Mouse (Mus musculus) forebrain, embryonic 13.5 days (tissue): Measurements from ENCODE around the gene Arhgef7. TPM values are rescaled to one million over a fixed set of nuclear protein-coding genes. Genes with fewer than 3 reads are reported as not detected.
A peak's percentile ranks its signal among the peaks of the same experiment; 100 is the strongest.

Experiments used
- ATAC-seq: fragments of 200-750 bp; cut with Nextera tagmentation; 2 replicates; pipeline ENCODE4 v1.8.0; 2017
- H3K27ac ChIP-seq: fragments of 300-500 bp; sonication (generic); 2 replicates; pipeline ENCODE4 v1.5.1; 2015; ENCODE audit warnings: inconsistent platforms, mild to moderate bottlenecking, moderate library complexity
- H3K27me3 ChIP-seq: fragments of 300-500 bp; sonication (generic); 2 replicates; pipeline ENCODE4 v1.6.1; 2015; ENCODE audit warnings: mild to moderate bottlenecking, inconsistent platforms
- H3K36me3 ChIP-seq: fragments of 300-500 bp; sonication (generic); 2 replicates; pipeline ENCODE4 v1.6.1; 2015; ENCODE audit warnings: mild to moderate bottlenecking, inconsistent platforms; ENCODE audit not compliant: poor library complexity, severe bottlenecking
- H3K4me1 ChIP-seq: fragments of 300-500 bp; sonication (generic); 2 replicates; pipeline ENCODE4 v1.6.1; 2015; ENCODE audit warnings: inconsistent platforms
- H3K4me2 ChIP-seq: fragments of 300-500 bp; sonication (generic); 2 replicates; pipeline ENCODE4 v1.6.1; 2015; ENCODE audit warnings: inconsistent platforms, mild to moderate bottlenecking, moderate library complexity
- H3K4me3 ChIP-seq: fragments of 300-500 bp; sonication (generic); 2 replicates; pipeline ENCODE4 v1.5.1; 2015; ENCODE audit warnings: mild to moderate bottlenecking, inconsistent platforms
- H3K9ac ChIP-seq: fragments of 300-500 bp; sonication (generic); 2 replicates; pipeline ENCODE4 v1.6.1; 2015; ENCODE audit warnings: mild to moderate bottlenecking, inconsistent platforms
- H3K9me3 ChIP-seq: fragments of 300-500 bp; sonication (generic); replicated peaks from 2 replicates; pipeline ENCODE4 v1.6.1; 2016; ENCODE audit warnings: inconsistent platforms
- WGBS: fragments of 180-500 bp; shearing (Covaris S2); methylation state at CpG from one replicate; pipeline ENCODE4 v1.1.7; 2015; 5-methylcytosine and 5-hydroxymethylcytosine counted together
- polyA plus RNA-seq: library from polyadenylated mRNA; unstranded; fragments of >200 nt; fragmentation: Nextera tagmentation; extraction: Ambion mirVana; gene quantifications from 2 replicates; pipeline ENCODE4 v1.2.1, GENCODE M21; 2015

Gene Arhgef7
- polyA plus RNA-seq, 1 experiment from 2014 or later: 58.5 TPM

GRCm38 (mm10) chr8:11785121-11785520 lies 57.6 kb downstream of the Arhgef7 start:
- no peak for ATAC-seq
- no peak overlapping the region for H3K27ac ChIP-seq
- H3K27me3 ChIP-seq: no peaks in the 10 kb centered on the region
- no peak overlapping the region for H3K4me2 ChIP-seq
- WGBS: 70% methylated on average over 4 of the region's 4 CpGs
- H3K9me3 ChIP-seq: no peaks in the 10 kb centered on the region
- peaks cover 5% of the 10 kb centered on the region; the same call in 1 of the 2 replicates for H3K4me1 ChIP-seq
- H3K36me3 ChIP-seq: peaks cover 60% of the 10 kb centered on the region
- H3K4me3 ChIP-seq: no peak overlapping the region
- H3K9ac ChIP-seq: no peak overlapping the region

GRCm38 (mm10) chr8:11785539-11786046 lies 58.1 kb downstream of the Arhgef7 start:
- no peak overlapping the region for H3K9ac ChIP-seq
- no peak overlapping the region for H3K4me3 ChIP-seq
- 86% methylated on average over 9 of the region's 9 CpGs for WGBS
- no peak overlapping the region for H3K4me2 ChIP-seq
- ATAC-seq: no peak
- peaks cover 1% of the 10 kb centered on the region; the same call in 1 of the 2 replicates for H3K4me1 ChIP-seq
- H3K27ac ChIP-seq: no peak overlapping the region
- H3K36me3 ChIP-seq: peaks cover 64% of the 10 kb centered on the region
- no peaks in the 10 kb centered on the region for H3K9me3 ChIP-seq
- H3K27me3 ChIP-seq: no peaks in the 10 kb centered on the region

GRCm38 (mm10) chr8:11788252-11788651 lies 60.7 kb downstream of the Arhgef7 start:
- Histone ChIP-seq H3K27me3 (no peaks in the 10 kb centered on the region), H3K36me3 (peaks cover 64% of the 10 kb centered on the region)
- WGBS: 67% methylated on average over 8 of the region's 8 CpGs

GRCm38 (mm10) chr8:11789168-11789567 lies 61.6 kb downstream of the Arhgef7 start:
- H3K27ac ChIP-seq: no peak overlapping the region
- no peaks in the 10 kb centered on the region for H3K9me3 ChIP-seq
- H3K27me3 ChIP-seq: no peaks in the 10 kb centered on the region
- ATAC-seq: no peak
- peaks cover 56% of the 10 kb centered on the region for H3K36me3 ChIP-seq
- no peak overlapping the region for H3K9ac ChIP-seq
- no peaks in the 10 kb centered on the region for H3K4me1 ChIP-seq
- no peak overlapping the region for H3K4me2 ChIP-seq
- 92% methylated on average over 5 of the region's 5 CpGs for WGBS
- H3K4me3 ChIP-seq: no peak overlapping the region

More at GRCm38 (mm10) chr8:11788252-11788651, 60.7 kb downstream of the Arhgef7 start:
- ATAC-seq: no peak
- H3K4me2 ChIP-seq: no peak overlapping the region
- no peak overlapping the region for H3K4me3 ChIP-seq
- no peak overlapping the region for H3K27ac ChIP-seq
- H3K9ac ChIP-seq: no peak overlapping the region
- no peaks in the 10 kb centered on the region for H3K9me3 ChIP-seq
- no peaks in the 10 kb centered on the region for H3K4me1 ChIP-seq

GRCm38 (mm10) chr8:11794956-11795355 lies 67.4 kb downstream of the Arhgef7 start:
- H3K9ac ChIP-seq: no peak overlapping the region
- H3K4me1 ChIP-seq: peaks cover 19% of the 10 kb centered on the region
- H3K27ac ChIP-seq: 0 out of 2 replicates have a peak overlapping the region, but pooled peaks have one; percentile 25
- H3K4me3 ChIP-seq: no peak overlapping the region
- H3K4me2 ChIP-seq: no peak overlapping the region
- no peak for ATAC-seq
- peaks cover 66% of the 10 kb centered on the region for H3K36me3 ChIP-seq
- no peaks in the 10 kb centered on the region for H3K27me3 ChIP-seq
- no peaks in the 10 kb centered on the region for H3K9me3 ChIP-seq

- Histone ChIP-seq H3K36me3 (peaks cover 63% of the 10 kb centered on the region), H3K27me3 (no peaks in the 10 kb centered on the region), H3K9me3 (no peaks in the 10 kb centered on the region), H3K9ac (0 out of 2 replicates have a peak overlapping the region, but pooled peaks have one; percentile 21), H3K4me1 (peaks cover 26% of the 10 kb centered on the region), H3K4me3 (no peak overlapping the region), H3K27ac (no peak overlapping the region), H3K4me2 (no peak overlapping the region)
- no peak for ATAC-seq
- 90% methylated on average over 8 of the region's 8 CpGs for WGBS
Observed at GRCm38 (mm10) chr8:11797128-11797527, 69.6 kb downstream of the Arhgef7 start.

GRCm38 (mm10) chr8:11797729-11798479 lies 70.4 kb downstream of the Arhgef7 start:
- WGBS: 81% methylated on average over 14 of the region's 14 CpGs
- H3K9ac ChIP-seq: 0 out of 2 replicates have a peak overlapping the region, but pooled peaks have one; percentile 21
- H3K4me1 ChIP-seq: peaks cover 26% of the 10 kb centered on the region
- H3K9me3 ChIP-seq: no peaks in the 10 kb centered on the region
- no peak overlapping the region for H3K4me2 ChIP-seq
- peaks cover 63% of the 10 kb centered on the region for H3K36me3 ChIP-seq
- no peak overlapping the region for H3K4me3 ChIP-seq
- H3K27ac ChIP-seq: no peak overlapping the region; the same call in 1 of the 2 replicates
- peak; percentile 38; the same call in 1 of the 2 replicates for ATAC-seq
- H3K27me3 ChIP-seq: no peaks in the 10 kb centered on the region

- no peak overlapping the region for H3K4me2 ChIP-seq
- H3K27me3 ChIP-seq: no peaks in the 10 kb centered on the region
- no peak overlapping the region for H3K9ac ChIP-seq
- H3K36me3 ChIP-seq: peaks cover 63% of the 10 kb centered on the region
- H3K27ac ChIP-seq: no peak overlapping the region
- WGBS: 88% methylated on average over 4 of the region's 4 CpGs
- H3K4me1 ChIP-seq: peaks cover 26% of the 10 kb centered on the region
- no peak overlapping the region for H3K4me3 ChIP-seq
- no peaks in the 10 kb centered on the region for H3K9me3 ChIP-seq
- ATAC-seq: no peak
Observed at GRCm38 (mm10) chr8:11798480-11798867, 71.0 kb downstream of the Arhgef7 start.

- Histone ChIP-seq H3K4me3 (no peak overlapping the region), H3K4me1 (peaks cover 26% of the 10 kb centered on the region), H3K9ac (no peak overlapping the region), H3K4me2 (no peak overlapping the region), H3K27me3 (no peaks in the 10 kb centered on the region), H3K36me3 (peaks cover 68% of the 10 kb centered on the region), H3K27ac (no peak overlapping the region), H3K9me3 (no peaks in the 10 kb centered on the region)
- no peak for ATAC-seq
- 91% methylated on average over 3 of the region's 3 CpGs for WGBS
Observed at GRCm38 (mm10) chr8:11799098-11799497, 71.6 kb downstream of the Arhgef7 start.

GRCm38 (mm10) chr8:11800481-11800880 lies 73.0 kb downstream of the Arhgef7 start:
- no peak for ATAC-seq
- no peak overlapping the region for H3K4me2 ChIP-seq
- H3K9ac ChIP-seq: no peak overlapping the region
- no peaks in the 10 kb centered on the region for H3K9me3 ChIP-seq
- H3K36me3 ChIP-seq: peaks cover 74% of the 10 kb centered on the region
- no peak overlapping the region; the same call in 1 of the 2 replicates for H3K27ac ChIP-seq
- 91% methylated on average over 7 of the region's 7 CpGs for WGBS
- no peak overlapping the region for H3K4me3 ChIP-seq
- no peaks in the 10 kb centered on the region for H3K27me3 ChIP-seq
- peaks cover 19% of the 10 kb centered on the region for H3K4me1 ChIP-seq

- H3K4me1 ChIP-seq: peaks cover 21% of the 10 kb centered on the region
- peaks cover 77% of the 10 kb centered on the region for H3K36me3 ChIP-seq
- H3K4me3 ChIP-seq: no peak overlapping the region
- peak overlapping the region; percentile 57; the same call in 1 of the 2 replicates for H3K27ac ChIP-seq
- 48% methylated on average over 8 of the region's 8 CpGs for WGBS
- H3K9ac ChIP-seq: no peak overlapping the region
- no peak overlapping the region for H3K4me2 ChIP-seq
- ATAC-seq: no peak
- no peaks in the 10 kb centered on the region for H3K9me3 ChIP-seq
- no peaks in the 10 kb centered on the region for H3K27me3 ChIP-seq
Observed at GRCm38 (mm10) chr8:11801571-11801970, 74.0 kb downstream of the Arhgef7 start.

- H3K4me3 ChIP-seq: no peak overlapping the region
- no peak overlapping the region for H3K27ac ChIP-seq
- no peak overlapping the region for H3K4me2 ChIP-seq
- no peak overlapping the region for H3K9ac ChIP-seq
- H3K4me1 ChIP-seq: peaks cover 9% of the 10 kb centered on the region; the same call in 1 of the 2 replicates
- no peaks in the 10 kb centered on the region for H3K27me3 ChIP-seq
- WGBS: 92% methylated on average over 4 of the region's 4 CpGs
- ATAC-seq: no peak
- no peaks in the 10 kb centered on the region for H3K9me3 ChIP-seq
- peaks cover 90% of the 10 kb centered on the region for H3K36me3 ChIP-seq
Observed at GRCm38 (mm10) chr8:11804914-11805313, 77.4 kb downstream of the Arhgef7 start.
